27 mouse cellular contexts compared by ENCODE assay signal in genomic region chr10:29324817-29325216, GRCm38 (mm10).
"Had no signal": no experiment of that assay in that cellular context is flagged by ENCODE, and none has a peak within 500 bp of the region (broad histone marks: within the 10 kb centered on the region; RNA-seq: fewer than 3 reads in every experiment).

No protein-coding gene starts in this region.

- DNase-seq: cerebellum, adult 2 months; cerebellum, adult 8-10 months; cerebellum, adult 9-10 months; cerebellum, adult 9-11 months; cerebellum, postnatal 10 days; cerebellum, postnatal 14 days; cerebellum, postnatal 25 days; cerebellum, postnatal 36 days; embryo, embryonic 11 days; forebrain, postnatal 0 days; gastrocnemius, adult 2 months; gastrocnemius, postnatal 10 days; gastrocnemius, postnatal 14 days; gastrocnemius, postnatal 25 days; gastrocnemius, postnatal 36 days; heart, adult 18-20 months had no signal

- H3K4me3 ChIP-seq: embryonic facial prominence, embryonic 10.5 days; embryonic facial prominence, embryonic 12.5 days; embryonic facial prominence, embryonic 13.5 days; embryonic facial prominence, embryonic 15.5 days; erythroblast, embryonic 14.5 days; forebrain, embryonic 10.5 days; forebrain, embryonic 12.5 days; forebrain, embryonic 13.5 days; forebrain, embryonic 15.5 days; gastrocnemius, adult 2 months had no signal

- H3K36me3 ChIP-seq: embryonic facial prominence, embryonic 10.5 days; embryonic facial prominence, embryonic 12.5 days; embryonic facial prominence, embryonic 13.5 days; embryonic facial prominence, embryonic 15.5 days; forebrain, embryonic 12.5 days; forebrain, embryonic 15.5 days had no signal

- H3K27ac ChIP-seq: embryonic facial prominence, embryonic 10.5 days; embryonic facial prominence, embryonic 12.5 days; embryonic facial prominence, embryonic 13.5 days; embryonic facial prominence, embryonic 15.5 days; forebrain, embryonic 10.5 days; forebrain, embryonic 12.5 days; forebrain, embryonic 13.5 days; forebrain, embryonic 15.5 days; gastrocnemius, adult 2 months had no signal

- H3K9me3 ChIP-seq: embryonic facial prominence, embryonic 10.5 days; embryonic facial prominence, embryonic 12.5 days; embryonic facial prominence, embryonic 13.5 days; embryonic facial prominence, embryonic 15.5 days; forebrain, embryonic 10.5 days; forebrain, embryonic 12.5 days; forebrain, embryonic 13.5 days; forebrain, embryonic 15.5 days had no signal

- H3K27me3 ChIP-seq: embryonic facial prominence, embryonic 12.5 days; embryonic facial prominence, embryonic 13.5 days; embryonic facial prominence, embryonic 15.5 days; forebrain, embryonic 12.5 days; forebrain, embryonic 13.5 days; forebrain, embryonic 15.5 days had no signal

- ATAC-seq: forebrain, embryonic 13.5 days; forebrain, embryonic 14.5 days; forebrain, embryonic 15.5 days; forebrain, embryonic 16.5 days; forebrain, postnatal 0 days had no signal

- H3K9ac ChIP-seq: embryonic facial prominence, embryonic 12.5 days; embryonic facial prominence, embryonic 13.5 days; embryonic facial prominence, embryonic 15.5 days; forebrain, embryonic 12.5 days; forebrain, embryonic 13.5 days; forebrain, embryonic 15.5 days; forebrain, postnatal 0 days had no signal

- H3K4me2 ChIP-seq: embryonic facial prominence, embryonic 12.5 days; embryonic facial prominence, embryonic 13.5 days; embryonic facial prominence, embryonic 15.5 days; forebrain, embryonic 12.5 days; forebrain, embryonic 13.5 days; forebrain, embryonic 15.5 days had no signal

- H3K4me1 ChIP-seq: embryonic facial prominence, embryonic 10.5 days; embryonic facial prominence, embryonic 12.5 days; embryonic facial prominence, embryonic 13.5 days; embryonic facial prominence, embryonic 15.5 days; forebrain, embryonic 10.5 days; forebrain, embryonic 12.5 days; forebrain, embryonic 13.5 days; forebrain, embryonic 15.5 days had no signal
